Mouse (Mus musculus): ENCODE results near the gene Sh2d6.
"Not testable (repeated sequence)": the region's sequence is repeated elsewhere in the genome, so short reads cannot be mapped to it uniquely, and the experiment has no call there.

Sh2d6 gene

DNA sequence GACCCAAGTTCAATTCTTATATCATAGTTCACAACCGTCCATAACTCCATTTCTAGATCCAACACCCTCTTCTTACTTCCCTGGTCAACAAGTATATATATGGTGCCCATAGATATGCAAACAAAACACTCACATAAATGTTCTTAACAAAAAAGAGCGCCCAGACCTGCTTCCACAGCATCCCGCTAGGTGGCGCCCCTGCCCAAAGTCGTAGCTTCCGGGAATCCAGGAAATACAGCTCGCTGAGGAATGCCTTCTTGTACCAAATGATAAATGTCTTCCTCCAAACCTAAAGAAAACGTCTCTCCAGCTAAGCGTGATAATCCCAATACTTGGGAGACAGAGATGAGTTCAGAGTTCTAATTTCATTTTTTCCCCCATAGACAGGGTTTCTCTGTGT, 13.7 kb upstream of the Sh2d6 start:
- DNase-seq (ENCODE audit: low read depth, low spot score) = peak; percentile 93

DNA sequence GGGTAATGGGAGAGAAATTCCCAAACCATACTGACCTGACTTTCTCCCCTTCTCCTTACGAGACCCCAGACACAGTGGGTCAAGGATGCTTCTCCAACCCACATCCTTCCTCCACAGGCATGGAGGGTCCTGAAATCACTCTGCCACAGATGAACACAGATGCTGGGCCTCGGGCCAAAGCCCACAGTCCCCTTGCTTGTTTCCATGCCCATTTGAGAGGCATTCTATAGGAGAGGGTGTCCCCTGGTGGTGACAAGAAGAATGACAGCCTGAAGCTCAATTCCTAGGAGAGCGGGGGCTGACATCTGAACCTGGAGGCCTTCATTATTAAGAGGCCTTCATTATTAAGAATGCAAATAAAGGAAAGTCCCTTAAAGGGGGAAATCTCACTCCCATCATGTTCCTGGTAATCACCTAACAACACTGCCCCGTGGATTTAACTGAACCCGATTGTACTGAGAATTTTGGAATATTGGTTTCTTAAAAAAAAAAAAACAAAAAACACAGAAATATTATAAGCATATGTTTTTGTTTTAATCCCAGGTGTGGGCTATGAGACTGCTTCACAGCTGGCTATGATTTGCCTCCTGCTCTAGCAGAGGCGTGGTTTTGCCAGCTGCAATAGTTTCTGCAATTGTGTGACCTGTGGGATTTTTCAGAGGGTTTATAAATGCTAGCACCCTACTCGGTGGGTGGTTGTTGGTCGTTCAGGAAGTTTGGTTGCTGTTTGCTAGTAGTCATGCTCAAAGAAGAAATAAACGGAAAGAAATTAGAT, 12.7 kb upstream of the Sh2d6 start:
- DNase-seq (ENCODE audit: low read depth, low spot score) = peak; percentile 85

DNA sequence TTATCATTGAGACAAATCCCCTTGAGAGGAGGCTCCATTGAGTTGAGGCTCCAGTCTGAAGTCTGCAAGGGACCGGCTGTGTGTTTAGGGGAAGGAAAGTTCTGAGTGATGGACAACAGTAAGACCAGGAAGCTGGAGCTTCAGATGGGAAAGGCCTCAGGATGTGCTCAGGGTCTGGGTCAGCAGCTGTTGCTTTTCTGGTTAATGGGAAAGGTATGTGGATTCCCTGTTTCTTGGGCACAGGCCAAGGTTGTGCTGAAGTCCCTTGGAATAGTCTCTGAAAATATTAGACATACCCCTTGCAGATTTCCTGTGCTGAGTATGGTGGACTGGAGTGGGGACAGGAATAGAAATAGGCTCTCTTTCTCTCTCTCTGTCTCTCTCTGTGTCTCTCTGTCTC, 12.0 kb upstream of the Sh2d6 start:
- not testable (repeated sequence) for DNase-seq (ENCODE audit: low read depth, low spot score)

DNA sequence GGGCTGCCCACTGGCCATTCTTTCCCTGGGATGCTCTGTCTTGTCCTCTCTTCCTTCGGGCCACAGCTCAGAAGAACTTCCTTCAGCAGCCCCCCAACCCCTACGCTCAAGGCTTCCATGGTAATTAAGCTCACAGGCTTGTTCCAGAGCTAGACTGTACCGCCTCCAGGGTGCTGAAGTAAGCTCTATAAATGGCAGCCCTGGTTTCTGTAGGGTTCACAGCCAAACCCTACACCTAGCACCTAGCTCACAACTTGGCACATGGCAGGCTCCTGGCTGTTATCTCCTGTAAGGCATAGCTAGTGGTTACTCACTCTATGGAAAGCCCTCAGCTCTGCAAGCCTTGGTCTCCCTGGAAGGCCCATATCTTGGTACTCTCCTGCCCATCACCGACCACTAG, 11.1 kb upstream of the Sh2d6 start:
- DNase-seq (ENCODE audit: low read depth, low spot score) = no peak

DNA sequence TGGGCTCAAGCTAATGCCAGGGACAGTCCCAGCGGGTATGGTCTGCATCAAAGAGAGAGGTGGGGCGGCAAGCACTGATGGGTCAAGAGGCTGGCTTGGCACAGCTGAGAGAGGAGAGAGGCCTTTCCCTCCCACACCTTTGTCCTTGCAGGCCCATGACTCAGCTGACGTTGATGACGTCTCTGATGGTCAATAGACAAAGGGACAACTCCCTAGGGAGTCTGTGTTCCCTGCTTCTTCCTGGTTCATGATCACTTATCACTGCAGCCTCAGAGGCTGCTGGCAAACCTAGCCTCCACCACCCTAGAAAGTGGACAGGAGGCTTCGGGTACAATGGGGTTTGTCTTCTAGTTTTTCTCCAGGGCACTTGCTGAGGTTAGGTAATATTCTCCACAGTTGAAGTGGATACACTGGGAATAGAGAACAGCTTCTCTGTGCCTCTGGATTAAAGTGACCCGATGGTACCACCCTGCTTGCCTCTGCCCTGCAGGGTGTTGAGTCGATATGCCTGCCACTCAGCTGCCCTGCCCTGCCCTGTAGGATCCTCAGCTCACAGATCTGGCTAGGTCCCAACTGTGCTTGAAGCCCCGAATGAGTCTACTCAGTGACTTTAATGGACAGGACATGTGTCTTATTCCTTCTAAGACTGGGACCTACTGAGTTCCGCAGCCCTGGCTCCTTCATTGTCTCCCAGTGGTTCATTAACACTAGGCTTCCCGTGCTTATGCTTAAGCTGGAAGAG, 7.1 kb upstream of the Sh2d6 start:
- no peak for DNase-seq (ENCODE audit: low read depth, low spot score)

DNA sequence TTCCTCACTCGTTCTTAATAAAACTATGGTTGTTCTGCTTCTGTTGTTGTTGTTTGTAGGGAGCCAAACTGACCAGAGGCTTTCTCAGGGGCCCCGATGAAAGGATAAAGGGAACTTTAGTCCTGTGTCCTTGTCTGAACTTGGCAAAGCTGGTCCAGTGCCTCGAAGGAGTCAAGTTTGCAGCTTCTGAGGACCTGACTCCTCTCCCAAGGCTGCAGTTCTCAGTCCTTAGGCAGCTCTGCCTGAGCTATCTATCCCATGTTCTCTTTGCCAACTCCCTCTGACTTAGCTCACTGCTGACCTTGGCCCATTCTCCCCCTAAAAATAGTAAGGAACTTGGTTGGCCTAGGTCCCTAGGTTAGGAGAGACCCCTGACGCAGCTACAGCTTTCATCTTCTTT, 5.6 kb upstream of the Sh2d6 start:
- no peak for DNase-seq (ENCODE audit: low read depth, low spot score)

DNA sequence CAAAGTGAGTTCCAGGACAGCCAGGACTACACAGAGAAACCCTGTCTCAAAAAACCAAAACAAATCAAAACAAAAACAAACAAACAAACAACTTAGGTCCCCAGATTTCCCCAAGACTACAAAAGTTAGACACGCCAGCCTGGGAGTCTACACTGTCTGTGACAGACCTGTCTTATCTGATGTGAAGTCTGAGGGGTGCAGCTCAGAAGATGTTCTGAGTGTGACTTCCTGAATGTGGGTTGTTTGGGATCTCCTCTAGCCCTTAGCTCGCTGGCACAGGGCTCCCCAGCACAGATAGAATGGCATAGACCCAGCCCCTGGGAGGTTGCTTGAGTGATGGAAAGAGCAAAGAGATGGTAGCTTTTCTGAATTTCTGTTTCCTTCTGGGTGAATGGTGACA, 2.7 kb upstream of the Sh2d6 start:
- DNase-seq (ENCODE audit: low read depth, low spot score) = no peak

DNA sequence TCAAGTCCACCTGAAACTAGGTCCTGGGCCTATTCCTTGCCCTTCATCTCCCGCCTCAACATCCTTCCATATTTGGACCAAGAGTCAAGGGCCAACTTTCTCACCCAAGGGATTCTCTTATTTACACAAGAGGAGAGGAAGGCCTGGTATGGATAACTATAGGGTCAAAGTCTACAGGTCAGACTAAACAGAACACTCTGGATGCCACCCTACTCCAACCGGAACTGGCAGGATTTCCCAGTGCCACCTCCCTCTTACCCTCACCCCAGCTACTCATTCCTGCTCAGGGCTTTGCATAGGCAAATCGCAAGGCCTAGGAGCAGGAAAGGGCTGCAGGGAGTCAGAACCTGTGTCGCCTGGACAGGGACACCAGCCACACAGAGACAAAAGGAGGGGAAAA, 1.7 kb upstream of the Sh2d6 start:
- no peak for DNase-seq (ENCODE audit: low read depth, low spot score)

DNA sequence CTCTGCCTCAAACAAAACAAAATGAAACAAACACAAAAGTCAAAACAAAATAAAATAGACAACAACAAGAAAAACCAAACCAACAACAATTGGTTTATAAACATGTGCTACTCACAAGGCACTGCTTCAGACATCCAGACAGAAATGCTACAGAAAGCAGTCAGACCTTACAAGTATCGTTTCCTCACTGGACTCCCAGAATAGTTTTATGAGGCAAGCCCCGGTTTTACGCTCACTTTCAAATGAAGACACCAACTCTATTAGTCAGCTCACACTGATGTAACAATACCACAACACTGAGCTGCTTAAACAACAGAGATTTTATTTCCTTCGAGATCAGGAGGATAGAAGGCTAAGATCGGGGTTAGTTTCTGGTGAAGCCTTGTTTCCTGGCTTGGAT, 781 bp upstream of the Sh2d6 start:
- no peak for DNase-seq (ENCODE audit: low read depth, low spot score)

DNA sequence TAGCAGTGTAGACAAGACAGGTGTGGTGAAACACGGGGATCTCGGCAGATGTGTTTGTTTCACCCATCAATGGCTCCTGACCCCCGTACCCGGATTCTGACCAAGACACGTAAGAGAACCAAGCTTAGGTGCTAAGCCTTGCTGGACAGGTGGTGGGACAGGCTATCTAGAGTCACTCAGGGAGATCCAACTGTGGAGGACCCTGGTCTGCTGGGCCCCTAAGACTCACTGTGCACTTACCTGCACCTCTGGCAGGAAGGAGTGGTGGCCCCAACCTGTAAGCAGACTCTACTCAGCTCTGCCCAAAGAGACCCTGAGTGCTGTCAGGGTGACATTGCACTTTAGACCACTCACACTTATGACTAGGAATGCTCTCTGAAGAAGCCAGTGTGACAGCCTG, 603 bp downstream of the Sh2d6 start:
- no peak for DNase-seq (ENCODE audit: low read depth, low spot score)

DNA sequence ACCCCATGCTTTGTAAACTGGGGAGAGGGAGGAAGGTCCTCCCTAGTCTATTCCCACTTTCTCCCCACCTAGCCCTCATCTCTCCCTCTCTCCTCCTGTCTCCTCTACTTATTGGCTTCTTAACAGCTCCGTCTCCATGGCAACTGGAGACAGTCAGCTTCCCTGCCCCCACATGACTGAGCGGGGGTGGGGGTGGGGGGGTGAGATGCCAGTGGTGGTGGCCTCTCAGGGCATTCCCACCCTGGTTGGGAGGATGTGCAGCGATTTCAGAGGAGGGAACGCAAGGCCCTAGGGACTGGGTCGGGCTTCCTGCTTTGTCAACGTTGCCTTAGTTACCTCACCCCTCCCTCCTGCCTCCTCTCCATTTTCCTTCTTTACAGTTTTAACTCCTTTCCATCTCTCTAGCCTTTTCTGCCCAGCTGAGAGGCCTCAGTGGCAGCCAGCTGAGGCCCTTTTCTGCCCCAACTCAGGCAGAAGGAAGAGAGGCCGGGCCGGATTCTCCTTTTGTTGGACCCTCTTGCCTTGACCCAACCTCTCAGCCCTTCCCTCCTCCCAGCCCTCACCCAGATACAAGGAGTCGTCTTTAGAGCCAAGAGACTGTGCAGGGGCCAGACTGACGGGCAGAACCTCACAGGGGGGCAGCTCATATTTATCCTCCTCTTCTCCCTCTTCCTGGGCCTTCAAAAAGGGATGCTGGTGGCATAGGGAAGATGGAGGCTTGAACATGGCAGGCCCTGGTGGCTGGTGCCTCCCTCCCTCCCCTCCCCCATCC, 1.4 kb downstream of the Sh2d6 start:
- DNase-seq (ENCODE audit: low read depth, low spot score) = no peak

DNA sequence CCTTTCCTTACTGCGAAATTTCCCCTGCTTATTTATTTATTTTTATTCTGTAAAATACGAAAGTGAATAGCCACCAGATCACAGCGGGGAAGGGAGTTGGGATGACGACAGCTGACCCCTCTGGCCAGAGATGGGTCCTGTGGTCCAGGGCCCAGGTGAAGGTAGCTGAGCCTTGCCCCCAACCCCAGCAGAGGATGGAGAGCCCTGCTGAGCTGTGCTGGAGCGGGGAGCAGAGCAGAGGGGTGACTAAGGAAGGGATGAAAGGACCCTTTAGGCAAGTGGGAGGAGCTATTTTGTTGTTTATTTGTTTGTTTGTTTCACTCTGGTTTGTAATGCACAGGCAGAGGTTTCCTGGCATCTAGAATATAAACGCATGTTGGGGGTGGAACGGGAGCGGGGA, 2.2 kb downstream of the Sh2d6 start:
- DNase-seq (ENCODE audit: low read depth, low spot score) = no peak

DNA sequence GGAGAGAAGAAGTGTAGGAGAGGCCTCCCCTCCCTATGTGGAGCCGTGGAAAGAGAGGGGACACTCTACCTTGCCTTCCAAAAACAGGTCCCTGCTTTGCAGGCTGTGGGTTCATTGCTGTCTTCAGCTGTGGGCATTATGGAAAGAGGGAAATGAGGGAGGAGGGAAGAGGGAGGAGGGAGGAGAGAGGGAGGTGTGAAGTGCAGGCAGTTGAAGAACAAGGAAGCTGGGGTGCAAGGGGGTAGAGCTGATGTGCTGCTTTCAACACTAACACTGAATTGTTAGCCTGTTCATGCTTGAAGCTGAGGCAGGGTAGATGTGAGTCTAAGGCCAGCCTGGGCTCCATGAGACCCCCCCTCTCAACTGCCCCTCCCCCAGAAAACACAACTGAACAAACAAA, 2.7 kb downstream of the Sh2d6 start:
- DNase-seq (ENCODE audit: low read depth, low spot score) = no peak

DNA sequence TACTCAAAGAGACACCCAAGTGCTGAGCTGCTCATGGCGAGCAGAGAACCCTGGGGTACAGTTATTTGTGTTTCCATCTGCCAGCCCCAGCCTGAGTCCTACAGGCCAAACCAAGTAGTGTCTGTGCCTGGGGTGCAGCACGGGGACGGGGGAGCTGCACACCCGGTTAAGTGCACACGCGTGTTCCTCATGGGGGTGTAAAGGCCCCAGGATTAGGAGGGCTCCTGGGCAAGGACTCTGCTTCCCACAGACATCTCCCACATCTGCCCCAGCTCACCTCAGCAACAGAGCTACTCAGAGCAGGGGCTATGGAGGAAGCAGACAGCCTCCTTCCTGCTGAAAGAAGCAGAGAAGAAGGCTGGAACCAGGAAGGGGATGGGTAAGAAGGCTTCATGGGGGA, 5.9 kb downstream of the Sh2d6 start:
- no peak for DNase-seq (ENCODE audit: low read depth, low spot score)

DNA sequence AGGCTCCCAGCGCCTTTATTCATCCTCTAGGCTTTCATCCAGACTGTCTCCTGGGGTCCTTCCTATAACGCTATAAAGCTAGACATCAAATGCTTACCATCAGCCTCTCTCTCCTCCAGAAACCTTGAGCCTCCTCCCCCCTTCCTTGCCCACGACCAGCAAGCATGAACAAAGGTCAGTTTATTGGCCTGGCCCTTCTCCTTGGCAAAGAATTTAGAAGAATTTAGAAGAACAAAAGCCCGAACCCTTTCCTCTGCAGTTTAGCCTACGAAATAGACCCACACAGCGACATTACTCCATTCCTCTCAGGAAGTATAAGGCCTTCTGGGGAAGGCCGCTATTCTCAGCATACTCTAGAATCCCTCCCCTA, 8.5 kb downstream of the Sh2d6 start:
- no peak for DNase-seq (ENCODE audit: low read depth, low spot score)

DNA sequence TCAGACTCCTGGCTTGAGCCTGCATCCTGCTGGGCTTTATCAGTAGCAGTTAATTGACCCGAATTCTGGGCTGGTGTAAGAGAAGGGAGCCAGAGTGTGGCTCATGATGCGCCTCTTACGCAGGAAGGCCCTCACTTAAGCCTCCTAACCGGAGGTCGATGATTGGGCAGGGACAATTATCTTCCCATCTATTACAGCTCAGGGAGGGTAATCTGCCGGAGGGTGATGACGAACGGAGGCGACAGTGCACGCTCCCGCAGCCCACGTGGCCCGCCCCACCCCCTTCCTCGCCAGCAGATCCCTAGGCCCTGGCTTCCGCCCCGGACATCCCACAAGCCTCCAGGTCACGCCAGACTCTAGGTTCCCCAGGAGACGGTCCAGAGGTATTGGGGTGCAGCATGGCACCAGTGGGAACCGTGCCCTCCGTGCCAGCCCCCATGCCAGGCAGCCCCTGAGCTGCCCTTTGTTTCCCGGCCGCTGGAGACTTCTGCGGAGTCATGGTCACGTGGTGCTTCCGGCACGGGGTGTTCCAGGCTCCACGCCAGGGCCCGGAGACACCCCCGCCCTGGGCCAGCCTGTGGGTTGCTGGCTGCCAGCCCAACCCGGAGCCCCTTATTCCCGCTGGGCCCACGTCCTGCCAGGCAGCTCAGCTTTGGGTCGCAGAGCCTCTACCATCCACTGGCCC, 9.0 kb downstream of the Sh2d6 start:
- peak; percentile 89 for DNase-seq (ENCODE audit: low read depth, low spot score)

DNA sequence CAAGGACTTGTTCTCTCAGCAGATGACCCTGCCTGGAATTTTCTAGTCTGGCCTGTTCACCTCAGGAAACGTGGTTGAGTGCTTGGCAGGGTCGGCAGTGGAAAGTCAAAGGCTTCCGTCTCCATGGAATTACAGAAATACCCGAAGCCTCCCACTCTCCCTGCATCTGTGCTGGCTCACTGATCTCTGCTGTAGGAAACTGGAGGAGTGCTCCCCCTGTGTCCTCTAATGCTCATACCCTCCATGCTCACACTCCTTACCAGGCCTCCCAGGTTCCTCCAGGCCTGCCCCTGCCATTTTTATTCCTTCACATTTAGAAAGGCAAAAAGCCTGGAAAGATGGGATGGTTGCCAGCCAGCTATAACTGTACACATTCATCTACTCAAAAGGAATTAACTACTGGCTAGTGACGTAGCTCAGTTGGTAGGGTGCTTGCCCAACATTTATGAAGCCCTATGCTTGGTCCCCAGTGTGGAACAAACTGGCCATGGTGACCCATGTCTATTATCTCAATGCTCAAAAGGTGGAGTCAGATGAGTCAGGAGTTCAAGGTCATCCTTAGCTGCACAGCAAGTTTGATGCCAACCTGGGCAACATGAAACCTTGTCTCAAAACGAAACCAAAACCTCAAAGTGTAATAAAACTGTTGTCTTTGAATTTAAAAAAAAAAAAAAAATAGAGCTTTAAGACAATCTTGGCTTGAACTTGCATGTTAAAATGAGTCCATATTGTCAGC, 10.7 kb downstream of the Sh2d6 start:
- peak; percentile 40 for DNase-seq (ENCODE audit: low read depth, low spot score)

DNA sequence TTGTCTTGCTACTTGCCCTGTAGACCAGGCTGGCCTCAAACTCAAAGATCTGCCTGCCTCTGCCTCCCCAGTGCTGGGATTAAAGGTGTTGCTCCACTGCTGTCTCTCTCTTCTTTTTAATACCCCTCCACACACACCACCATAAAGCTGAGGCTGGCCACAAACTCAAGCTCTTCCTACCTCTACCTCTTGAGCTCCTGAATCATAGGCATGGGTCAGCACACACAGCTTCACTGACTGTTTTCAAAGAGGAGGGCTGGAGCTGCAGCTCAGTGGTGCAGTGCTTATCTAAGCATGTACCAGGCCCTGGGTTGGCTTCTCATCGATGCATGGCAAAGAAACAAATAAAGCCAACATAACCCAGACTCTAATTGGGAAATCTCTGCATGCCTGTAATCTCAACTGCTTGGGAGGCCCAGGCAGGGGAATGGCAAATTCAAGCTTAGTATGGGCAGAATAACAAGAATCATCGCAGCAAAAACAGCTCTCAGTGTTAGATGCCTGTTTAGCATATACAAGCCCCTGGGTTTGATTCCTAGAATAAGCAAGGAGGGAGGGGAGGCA, 11.6 kb downstream of the Sh2d6 start:
- no peak for DNase-seq (ENCODE audit: low read depth, low spot score)

DNA sequence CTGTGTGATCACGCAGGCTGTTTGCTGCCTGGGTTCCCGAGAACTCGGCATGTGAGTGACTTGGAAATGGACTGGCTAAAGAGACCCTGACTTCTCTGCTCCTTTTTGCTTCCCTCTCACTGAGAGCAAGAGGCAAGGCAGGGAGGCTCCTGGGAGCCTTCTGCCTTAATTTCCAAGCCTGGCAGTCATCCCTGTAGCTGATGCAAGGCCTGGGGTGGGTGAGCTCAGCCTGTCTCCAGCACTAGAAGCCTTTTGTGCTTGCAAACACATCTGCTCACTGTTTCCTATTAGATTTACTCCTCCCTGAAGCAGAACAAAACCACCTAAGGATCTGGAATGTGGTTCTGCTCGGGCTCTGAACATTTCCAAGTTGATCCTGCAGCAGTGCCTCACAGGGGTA, 12.9 kb downstream of the Sh2d6 start:
- no peak for DNase-seq (ENCODE audit: low read depth, low spot score)

DNA sequence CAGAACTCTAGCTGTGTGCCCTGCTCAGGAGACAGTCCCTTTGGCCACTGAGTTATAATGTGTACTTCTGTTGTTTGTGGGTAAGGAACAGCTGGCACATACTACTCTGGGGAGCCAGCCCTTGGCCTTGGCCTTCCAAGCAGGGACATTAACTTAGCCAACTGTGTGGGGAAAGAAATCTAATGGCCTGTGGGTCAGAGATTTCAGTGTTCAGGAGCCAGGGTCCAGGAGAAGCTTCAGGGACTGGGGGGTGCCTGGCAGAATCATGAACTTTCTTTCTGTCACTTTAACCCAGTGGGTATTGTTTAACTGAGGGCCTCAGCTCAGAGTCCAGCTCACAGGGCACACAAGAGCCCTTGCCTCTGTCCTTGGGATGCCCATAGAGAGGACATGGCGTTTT, 15.4 kb downstream of the Sh2d6 start:
- no peak for DNase-seq (ENCODE audit: low read depth, low spot score)

DNA sequence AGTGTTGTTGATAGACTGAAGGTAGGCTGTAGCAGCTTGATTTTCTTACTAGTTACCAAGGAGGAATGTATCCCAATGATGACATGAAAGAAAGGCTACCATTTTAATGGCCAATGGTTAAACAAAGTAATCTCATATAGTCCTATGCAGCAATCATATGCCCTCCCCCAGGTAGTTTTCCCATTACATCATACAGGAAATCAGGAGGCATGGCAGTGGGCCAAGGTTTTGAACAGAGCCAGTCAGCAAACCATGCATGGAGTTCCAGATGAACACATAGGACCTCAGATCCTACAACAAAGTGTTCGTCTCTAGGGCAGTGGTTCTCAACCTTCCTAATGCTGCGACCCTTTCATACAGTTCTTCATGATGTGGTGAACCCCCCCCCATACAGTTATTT, 17.6 kb downstream of the Sh2d6 start:
- peak; percentile 15 for DNase-seq (ENCODE audit: low read depth, low spot score)
